Mouse (Mus musculus) kidney, postnatal 0 days (tissue): ENCODE data around the gene Tmsb15a. TPM values are rescaled to one million over a fixed set of nuclear protein-coding genes. Genes with fewer than 3 reads are reported as not detected.
"Not testable (repeated sequence)": the region's sequence is repeated elsewhere in the genome, so short reads cannot be mapped to it uniquely, and the experiment has no call there.

Experiments used
- ATAC-seq: fragments of 200-750 bp; cut with Nextera tagmentation; replicated peaks from 2 replicates; pipeline ENCODE4 v1.8.0; 2017; ENCODE audit warnings: low read depth, moderate number of reproducible peaks, moderate TSS enrichment, moderate library complexity; ENCODE audit not compliant: low FRiP score
- DNase-seq: peaks from one replicate; pipeline ENCODE4 v3.0.0-alpha.2; 2016; ENCODE audit warnings: low spot score
- H3K27ac ChIP-seq: fragments of 300-500 bp; sonication (generic); 2 replicates; pipeline ENCODE4 v1.5.1; 2014; ENCODE audit warnings: mild to moderate bottlenecking
- H3K27me3 ChIP-seq: fragments of 300-500 bp; sonication (generic); 2 replicates; pipeline ENCODE4 v1.6.1; 2014; ENCODE audit warnings: low read length, mixed read lengths; ENCODE audit not compliant: insufficient read depth
- H3K36me3 ChIP-seq: fragments of 300-500 bp; sonication (generic); 2 replicates; pipeline ENCODE4 v1.6.1; 2014; ENCODE audit warnings: low read length, mixed read lengths; ENCODE audit not compliant: insufficient read depth
- H3K4me1 ChIP-seq: fragments of 300-500 bp; sonication (generic); replicated peaks from 2 replicates; pipeline ENCODE4 v1.6.1; 2014; ENCODE audit warnings: antibody characterized with exemption, low read length, mixed read lengths; ENCODE audit not compliant: insufficient read depth
- H3K4me2 ChIP-seq: fragments of 300-500 bp; sonication (generic); 2 replicates; pipeline ENCODE4 v1.6.1; 2014; ENCODE audit warnings: mild to moderate bottlenecking, low read length, moderate library complexity, mixed read lengths
- H3K4me3 ChIP-seq: fragments of 300-500 bp; sonication (generic); replicated peaks from 2 replicates; pipeline ENCODE4 v1.5.1; 2014; ENCODE audit warnings: low read depth, low read length
- H3K9ac ChIP-seq: fragments of 300-500 bp; sonication (generic); 2 replicates; pipeline ENCODE4 v1.6.1; 2014; ENCODE audit warnings: low read depth, low read length
- H3K9me3 ChIP-seq: fragments of 300-500 bp; sonication (generic); replicated peaks from 2 replicates; pipeline ENCODE4 v1.6.1; 2016; ENCODE audit warnings: low read length, inconsistent platforms, mixed read lengths
- CTCF ChIP-seq: IDR thresholded peaks from 2 replicates; pipeline ENCODE4 v1.5.1; 2016; ENCODE audit warnings: antibody characterized with exemption, low read depth, mild to moderate bottlenecking, moderate library complexity
- WGBS: fragments of 180-500 bp; shearing (Covaris S2); extraction: QIAGEN DNeasy Blood & Tissue Kit; methylation state at CpG from one replicate; pipeline ENCODE4 v1.1.7; 2014; 5-methylcytosine and 5-hydroxymethylcytosine counted together
- polyA plus RNA-seq: library from polyadenylated mRNA; unstranded; fragments of >200 nt; fragmentation: Nextera tagmentation; extraction: Ambion mirVana; gene quantifications from 2 replicates; pipeline ENCODE4 v1.2.1, GENCODE M21; 2015

The Tmsb15a gene
- not detected in 2 replicates for polyA plus RNA-seq

DNA sequence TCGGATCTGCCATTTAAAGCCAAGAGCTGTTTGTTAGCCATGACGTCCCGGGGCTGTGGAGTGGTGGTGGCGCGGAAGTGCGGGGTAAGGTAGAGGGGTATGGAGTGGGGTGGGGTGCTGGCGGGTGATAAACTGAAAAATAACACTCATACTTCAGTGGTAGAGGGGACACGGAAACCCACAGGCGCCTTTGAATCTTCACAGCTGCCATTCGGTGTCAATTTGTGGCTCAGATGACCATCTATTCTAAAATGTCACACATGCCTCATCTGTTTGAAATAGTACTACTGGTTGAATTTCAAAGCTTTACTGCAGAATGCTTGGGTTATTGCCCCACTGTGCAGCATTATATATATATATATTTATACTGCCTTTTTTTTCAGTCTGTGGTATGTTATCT, at the start of gene Tmsb15a:
Gene Tmsb15a, minus strand, starts transcription at position 101 of the 400 bp plus-strand sequence.
- H3K4me3 ChIP-seq: no peak within 1 kb of the TSS
- TF ChIP-seq CTCF: no peak
- ATAC-seq: no peak
- H3K9me3 ChIP-seq: no peaks in the 10 kb centered on the region
- H3K4me2 ChIP-seq: no peak within 1 kb of the TSS
- WGBS: 83% methylated on average over 10 of the region's 10 CpGs
- H3K27me3 ChIP-seq: no peaks in the 10 kb centered on the region
- no peaks in the 10 kb centered on the region for H3K4me1 ChIP-seq
- no peak within 1 kb of the TSS for H3K9ac ChIP-seq
- no peak for DNase-seq
- H3K27ac ChIP-seq: no peak within 1 kb of the TSS
- H3K36me3 ChIP-seq: no peaks in the 10 kb centered on the region

- no peak for TF ChIP-seq CTCF
- 75% methylated on average over 2 of the region's 2 CpGs for WGBS
Observed at GRCm38 (mm10) chrX:135768565-135768964, 43.5 kb upstream of the Tmsb15a start.

GRCm38 (mm10) chrX:135768043-135768548, 43.0 kb upstream of the Tmsb15a start:
- Histone ChIP-seq H3K27ac (no peak overlapping the region), H3K27me3 (no peaks in the 10 kb centered on the region), H3K4me3 (no peak overlapping the region), H3K4me2 (no peak overlapping the region), H3K36me3 (no peaks in the 10 kb centered on the region), H3K9ac (no peak overlapping the region), H3K9me3 (no peaks in the 10 kb centered on the region), H3K4me1 (no peaks in the 10 kb centered on the region)
- ATAC-seq (no peak), DNase-seq (no peak)
- TF ChIP-seq CTCF: no peak
- 38% methylated on average over 3 of the region's 3 CpGs for WGBS

More at GRCm38 (mm10) chrX:135768565-135768964, 43.5 kb upstream of the Tmsb15a start:
- Histone ChIP-seq H3K9me3 (no peaks in the 10 kb centered on the region), H3K36me3 (no peaks in the 10 kb centered on the region), H3K27ac (no peak overlapping the region), H3K9ac (no peak overlapping the region), H3K4me1 (no peaks in the 10 kb centered on the region), H3K4me3 (no peak overlapping the region), H3K4me2 (no peak overlapping the region), H3K27me3 (no peaks in the 10 kb centered on the region)
- DNase-seq: no peak
- no peak for ATAC-seq

GRCm38 (mm10) chrX:135761707-135762106, 36.6 kb upstream of the Tmsb15a start:
- peak; percentile 63 for TF ChIP-seq CTCF
- H3K4me3 ChIP-seq: no peak overlapping the region
- peak; percentile 27 for DNase-seq
- H3K9me3 ChIP-seq: no peaks in the 10 kb centered on the region
- H3K27ac ChIP-seq: no peak overlapping the region
- no peaks in the 10 kb centered on the region for H3K27me3 ChIP-seq
- no peak overlapping the region for H3K4me2 ChIP-seq
- no peak overlapping the region for H3K9ac ChIP-seq
- no peaks in the 10 kb centered on the region for H3K4me1 ChIP-seq
- H3K36me3 ChIP-seq: no peaks in the 10 kb centered on the region
- ATAC-seq: no peak

DNA sequence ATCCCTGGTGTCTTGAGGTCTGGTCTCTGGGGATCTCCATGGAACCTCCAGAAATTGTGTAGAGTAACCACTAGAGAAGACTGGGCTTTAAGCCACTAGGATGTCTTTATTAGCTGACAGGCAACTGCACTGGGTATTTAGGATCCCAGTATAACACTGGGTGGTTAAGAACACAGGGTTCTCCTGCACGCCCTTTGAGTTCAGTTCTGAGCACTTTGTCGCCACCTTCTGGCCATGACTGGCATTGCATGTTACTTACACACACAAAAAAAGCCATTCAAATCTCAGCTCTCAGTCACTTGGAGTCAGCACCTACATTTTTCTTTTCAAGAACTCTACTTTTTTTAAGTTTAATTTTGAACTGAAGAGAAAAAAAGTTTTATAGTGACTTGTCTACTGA, 27.8 kb upstream of the Tmsb15a start:
- no peak for ATAC-seq
- Histone ChIP-seq H3K4me2 (no peak overlapping the region), H3K9me3 (no peaks in the 10 kb centered on the region), H3K27ac (no peak overlapping the region), H3K27me3 (no peaks in the 10 kb centered on the region), H3K4me3 (no peak overlapping the region), H3K4me1 (no peaks in the 10 kb centered on the region), H3K36me3 (no peaks in the 10 kb centered on the region), H3K9ac (no peak overlapping the region)
- peak; percentile 82 for TF ChIP-seq CTCF
- peak; percentile 61 for DNase-seq
- WGBS: 2% methylated on average over 2 of the region's 2 CpGs

DNA sequence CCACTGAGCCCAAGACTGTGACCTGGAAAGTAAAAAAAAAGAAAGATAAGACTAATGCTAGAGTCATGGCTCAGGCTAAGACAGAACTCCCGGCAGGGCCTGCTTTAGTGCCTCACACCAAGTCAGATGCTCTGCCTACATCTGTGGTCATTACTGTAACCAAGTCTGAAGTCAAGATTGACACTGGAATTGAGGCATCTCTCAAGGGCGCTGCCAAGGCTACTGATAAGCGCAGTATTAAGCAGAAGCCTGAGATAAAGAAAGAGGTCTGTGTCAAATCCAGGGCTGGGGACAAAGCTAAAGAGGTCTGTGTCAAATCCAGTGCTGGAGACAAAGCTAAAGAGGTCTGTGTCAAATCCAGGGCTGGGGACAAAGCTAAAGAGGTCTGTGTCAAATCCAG, 20.3 kb upstream of the Tmsb15a start:
- not testable (repeated sequence) for H3K9me3 ChIP-seq, H3K36me3 ChIP-seq, DNase-seq, H3K4me2 ChIP-seq, H3K27me3 ChIP-seq, H3K27ac ChIP-seq, H3K4me1 ChIP-seq, ATAC-seq, H3K9ac ChIP-seq, H3K4me3 ChIP-seq
- 88% methylated on average over 3 of the region's 3 CpGs for WGBS

- no peak for DNase-seq
- peak; percentile 3; the same call in 1 of the 2 replicates for TF ChIP-seq CTCF
- Histone ChIP-seq H3K4me2 (peak overlapping the region; percentile 56), H3K27ac (0 out of 2 replicates have a peak overlapping the region, but pooled peaks have one; percentile 57), H3K9ac (peak overlapping the region; percentile 63), H3K36me3 (no peaks in the 10 kb centered on the region), H3K4me1 (no peaks in the 10 kb centered on the region), H3K9me3 (no peaks in the 10 kb centered on the region), H3K27me3 (no peaks in the 10 kb centered on the region), H3K4me3 (peak overlapping the region; percentile 63)
- 29% methylated on average over 7 of the region's 7 CpGs for WGBS
- no peak for ATAC-seq
Observed at GRCm38 (mm10) chrX:135743056-135743355, 17.9 kb upstream of the Tmsb15a start.
